Mouse (Mus musculus): ENCODE results near the gene Gpt2. TPM values are rescaled to one million over a fixed set of nuclear protein-coding genes. Genes with fewer than 3 reads are reported as not detected.

Gpt2 gene
- polyA plus RNA-seq, 1 experiment from 2014 or later: 18.1 TPM

GRCm38 (mm10) chr8:85488631-85489030 is 3.7 kb upstream of the Gpt2 start:
- H3K4me2 ChIP-seq: no peak overlapping the region
- H3K9ac ChIP-seq: no peak overlapping the region
- H3K4me3 ChIP-seq: no peak overlapping the region
- no peaks in the 10 kb centered on the region for H3K36me3 ChIP-seq
- peaks cover 11% of the 10 kb centered on the region for H3K4me1 ChIP-seq
- ATAC-seq (ENCODE audit: borderline replicate concordance, extremely low read depth, low FRiP score, low TSS enrichment): no peak
- H3K27me3 ChIP-seq: no peaks in the 10 kb centered on the region
- H3K27ac ChIP-seq: no peak overlapping the region
- H3K9me3 ChIP-seq: no peaks in the 10 kb centered on the region

GRCm38 (mm10) chr8:85489546-85489945 is 2.8 kb upstream of the Gpt2 start:
- no peaks in the 10 kb centered on the region for H3K27me3 ChIP-seq
- H3K4me2 ChIP-seq: no peak overlapping the region
- 94% methylated on average over 8 of the region's 8 CpGs for WGBS
- no peak overlapping the region for H3K4me3 ChIP-seq
- H3K9me3 ChIP-seq: no peaks in the 10 kb centered on the region
- H3K36me3 ChIP-seq: no peaks in the 10 kb centered on the region
- no peak for ATAC-seq (ENCODE audit: borderline replicate concordance, extremely low read depth, low FRiP score, low TSS enrichment)
- no peak overlapping the region for H3K9ac ChIP-seq
- H3K4me1 ChIP-seq: peaks cover 14% of the 10 kb centered on the region
- H3K27ac ChIP-seq: no peak overlapping the region

GRCm38 (mm10) chr8:85492940-85493931 is 860 bp downstream of the Gpt2 start:
- WGBS: 5% methylated on average over 48 of the region's 49 CpGs
- H3K4me2 ChIP-seq: peak overlapping the region; percentile 99

DNA sequence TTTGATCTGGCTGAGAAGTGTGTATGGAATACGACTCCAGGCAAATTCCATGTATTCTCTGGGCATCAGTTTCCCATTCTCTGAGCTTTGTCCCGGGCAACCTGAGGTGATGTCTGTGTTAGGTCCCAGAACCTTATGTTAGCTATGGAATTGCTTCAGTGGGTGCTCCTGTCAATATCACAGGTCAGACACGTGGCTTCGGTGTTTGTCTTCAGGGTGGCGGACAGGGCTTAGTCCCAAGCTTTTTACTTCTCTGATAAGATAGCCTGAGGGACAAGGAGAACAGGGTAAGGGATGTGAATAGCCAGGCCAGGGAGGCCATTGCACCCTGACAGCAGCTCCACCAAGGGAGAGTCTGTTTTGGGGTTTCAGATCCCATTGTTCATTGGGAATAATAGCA is 3.7 kb downstream of the Gpt2 start:
- WGBS: 65% methylated on average over 5 of the region's 5 CpGs
- peaks cover 30% of the 10 kb centered on the region for H3K4me1 ChIP-seq
- H3K27ac ChIP-seq: no peak overlapping the region
- ATAC-seq (ENCODE audit: borderline replicate concordance, extremely low read depth, low FRiP score, low TSS enrichment): no peak
- H3K9me3 ChIP-seq: no peaks in the 10 kb centered on the region
- no peaks in the 10 kb centered on the region for H3K36me3 ChIP-seq
- no peak overlapping the region for H3K4me3 ChIP-seq
- H3K4me2 ChIP-seq: no peak overlapping the region
- no peak overlapping the region for H3K9ac ChIP-seq
- no peaks in the 10 kb centered on the region for H3K27me3 ChIP-seq

More at GRCm38 (mm10) chr8:85492940-85493931, 860 bp downstream of the Gpt2 start:
- ATAC-seq (ENCODE audit: borderline replicate concordance, extremely low read depth, low FRiP score, low TSS enrichment): peak; percentile 32
- no peaks in the 10 kb centered on the region for H3K36me3 ChIP-seq
- no peaks in the 10 kb centered on the region for H3K27me3 ChIP-seq
- H3K9ac ChIP-seq: peak overlapping the region; percentile 76
- H3K27ac ChIP-seq: peak overlapping the region; percentile 6; the same call in 1 of the 2 replicates
- H3K4me3 ChIP-seq: peak overlapping the region; percentile 62
- no peaks in the 10 kb centered on the region for H3K9me3 ChIP-seq
- peaks cover 17% of the 10 kb centered on the region for H3K4me1 ChIP-seq

DNA sequence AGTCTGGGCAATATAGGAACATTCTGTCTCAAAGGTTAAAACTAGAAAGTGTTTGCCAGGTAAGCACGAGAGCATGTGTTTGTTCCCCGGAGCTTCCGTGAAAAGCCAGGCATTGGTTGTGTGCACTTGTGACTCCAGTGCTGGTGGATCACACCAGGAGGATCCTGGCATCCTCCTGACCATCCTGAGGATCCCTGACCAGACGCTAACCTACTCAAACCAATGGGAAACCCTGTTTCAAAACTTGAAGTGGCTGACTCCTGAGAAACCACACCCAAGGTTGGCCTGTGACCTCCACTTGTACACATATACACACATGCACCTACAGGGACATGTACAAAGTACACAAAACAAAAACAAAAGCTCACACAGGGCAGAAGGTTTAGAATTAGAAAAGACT is 4.4 kb downstream of the Gpt2 start:
- Histone ChIP-seq H3K4me3 (no peak overlapping the region), H3K4me2 (no peak overlapping the region), H3K36me3 (no peaks in the 10 kb centered on the region), H3K9ac (no peak overlapping the region), H3K27me3 (no peaks in the 10 kb centered on the region), H3K4me1 (peaks cover 30% of the 10 kb centered on the region), H3K9me3 (no peaks in the 10 kb centered on the region), H3K27ac (no peak overlapping the region)
- 77% methylated on average over 4 of the region's 4 CpGs for WGBS
- no peak for ATAC-seq (ENCODE audit: borderline replicate concordance, extremely low read depth, low FRiP score, low TSS enrichment)

GRCm38 (mm10) chr8:85498577-85498976 is 6.2 kb downstream of the Gpt2 start:
- Histone ChIP-seq H3K36me3 (no peaks in the 10 kb centered on the region), H3K4me2 (no peak overlapping the region), H3K4me1 (peaks cover 19% of the 10 kb centered on the region), H3K9ac (no peak overlapping the region), H3K9me3 (no peaks in the 10 kb centered on the region), H3K27me3 (no peaks in the 10 kb centered on the region), H3K4me3 (no peak overlapping the region), H3K27ac (no peak overlapping the region)
- ATAC-seq (ENCODE audit: borderline replicate concordance, extremely low read depth, low FRiP score, low TSS enrichment): no peak
- 52% methylated on average over 2 of the region's 2 CpGs for WGBS

DNA sequence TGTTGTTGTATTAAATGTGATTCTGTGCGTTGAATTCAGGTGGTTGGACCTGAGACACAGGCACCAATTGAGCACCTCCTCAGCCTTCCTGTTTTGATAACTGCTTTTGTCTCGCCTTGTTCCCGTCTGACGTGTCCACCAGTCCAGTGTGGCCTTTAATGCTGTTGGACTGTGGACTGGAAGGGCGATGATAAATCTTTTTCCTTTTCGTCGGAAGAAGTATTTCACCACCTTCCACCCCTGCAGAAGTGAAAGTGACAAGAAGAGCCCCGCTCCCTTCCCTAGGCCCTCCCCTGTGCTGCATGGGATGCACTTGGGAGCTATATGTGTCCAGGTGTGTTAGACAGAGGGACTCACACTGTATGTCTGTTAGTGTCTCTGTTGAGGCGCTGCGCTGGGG is 8.1 kb downstream of the Gpt2 start:
- H3K4me3 ChIP-seq: no peak overlapping the region
- H3K27me3 ChIP-seq: no peaks in the 10 kb centered on the region
- ATAC-seq (ENCODE audit: borderline replicate concordance, extremely low read depth, low FRiP score, low TSS enrichment): no peak
- H3K36me3 ChIP-seq: no peaks in the 10 kb centered on the region
- 0 out of 2 replicates have a peak overlapping the region, but pooled peaks have one; percentile 8 for H3K27ac ChIP-seq
- H3K9ac ChIP-seq: no peak overlapping the region
- WGBS: 80% methylated on average over 10 of the region's 10 CpGs
- H3K4me2 ChIP-seq: no peak overlapping the region
- H3K9me3 ChIP-seq: no peaks in the 10 kb centered on the region
- H3K4me1 ChIP-seq: peaks cover 13% of the 10 kb centered on the region; the same call in 1 of the 2 replicates

DNA sequence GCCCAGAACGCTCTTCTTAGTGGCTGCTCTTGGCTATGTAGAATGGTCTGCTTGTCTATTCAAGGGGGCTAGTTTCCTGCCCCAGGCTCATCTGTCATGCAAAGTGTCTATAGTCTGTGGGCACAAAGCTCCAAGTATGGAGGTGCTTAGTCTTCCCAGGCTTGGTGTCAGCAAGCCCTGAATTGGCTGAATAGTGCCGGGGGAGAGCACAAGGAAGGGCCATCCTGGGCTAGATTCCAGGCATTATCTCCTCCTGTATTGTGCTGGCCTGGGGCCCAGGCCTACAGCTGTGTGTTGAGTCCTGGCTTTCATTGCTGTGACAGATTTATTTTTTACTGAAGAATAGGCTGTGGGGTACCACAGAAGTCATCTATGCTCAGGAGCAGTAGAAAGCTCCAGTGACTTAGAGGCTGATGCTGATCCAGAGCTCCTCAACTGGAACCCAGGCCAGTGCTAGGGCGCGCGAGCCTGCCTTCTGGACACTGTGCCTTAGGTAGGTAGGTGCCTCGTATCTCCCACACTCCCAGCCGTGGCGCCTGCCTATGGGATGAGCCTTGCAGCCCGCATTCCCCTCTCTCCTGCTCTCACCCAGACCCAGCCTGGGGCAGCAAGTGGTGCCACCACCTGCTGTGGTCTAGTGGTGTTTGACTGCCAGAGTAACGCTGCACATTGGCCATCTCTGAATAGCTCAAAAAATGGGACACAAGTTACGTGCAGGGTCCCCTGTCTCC is 8.7 kb downstream of the Gpt2 start:
- H3K36me3 ChIP-seq: no peaks in the 10 kb centered on the region
- WGBS: 74% methylated on average over 11 of the region's 11 CpGs
- H3K4me1 ChIP-seq: peaks cover 13% of the 10 kb centered on the region; the same call in 1 of the 2 replicates
- H3K27me3 ChIP-seq: no peaks in the 10 kb centered on the region
- no peaks in the 10 kb centered on the region for H3K9me3 ChIP-seq
- no peak overlapping the region for H3K4me3 ChIP-seq
- H3K4me2 ChIP-seq: no peak overlapping the region
- H3K9ac ChIP-seq: no peak overlapping the region
- 0 out of 2 replicates have a peak overlapping the region, but pooled peaks have one; percentile 8 for H3K27ac ChIP-seq
- peak; percentile 69; the same call in 1 of the 2 replicates for ATAC-seq (ENCODE audit: borderline replicate concordance, extremely low read depth, low FRiP score, low TSS enrichment)

GRCm38 (mm10) chr8:85502381-85502780 is 10.0 kb downstream of the Gpt2 start:
- Histone ChIP-seq H3K36me3 (no peaks in the 10 kb centered on the region), H3K27ac (no peak overlapping the region), H3K4me1 (peaks cover 13% of the 10 kb centered on the region; the same call in 1 of the 2 replicates), H3K9me3 (no peaks in the 10 kb centered on the region), H3K9ac (no peak overlapping the region), H3K4me3 (no peak overlapping the region), H3K27me3 (no peaks in the 10 kb centered on the region), H3K4me2 (no peak overlapping the region)
- no peak for ATAC-seq (ENCODE audit: borderline replicate concordance, extremely low read depth, low FRiP score, low TSS enrichment)
- WGBS: 74% methylated on average over 2 of the region's 2 CpGs

DNA sequence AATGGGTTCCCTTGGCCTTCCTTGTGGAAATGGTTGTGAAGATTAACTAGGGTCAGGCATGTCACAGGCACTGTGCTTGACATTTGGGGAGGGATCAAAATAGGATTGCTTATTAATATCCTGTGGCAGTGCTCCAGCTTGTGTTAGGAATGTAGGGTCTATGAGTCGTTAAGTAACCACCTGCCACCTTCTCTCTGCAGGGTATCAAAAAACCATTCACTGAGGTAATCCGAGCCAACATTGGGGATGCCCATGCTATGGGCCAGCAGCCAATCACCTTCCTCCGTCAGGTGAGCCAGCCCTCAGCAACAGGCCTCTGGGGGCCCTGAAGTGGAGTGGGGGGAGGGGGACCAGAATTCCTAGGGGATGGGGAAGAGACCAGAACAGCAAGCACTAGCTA is 10.7 kb downstream of the Gpt2 start:
- H3K36me3 ChIP-seq: no peaks in the 10 kb centered on the region
- no peak overlapping the region for H3K4me3 ChIP-seq
- no peaks in the 10 kb centered on the region for H3K27me3 ChIP-seq
- H3K27ac ChIP-seq: no peak overlapping the region
- no peak overlapping the region for H3K4me2 ChIP-seq
- no peak overlapping the region for H3K9ac ChIP-seq
- no peak for ATAC-seq (ENCODE audit: borderline replicate concordance, extremely low read depth, low FRiP score, low TSS enrichment)
- WGBS: 54% methylated on average over 3 of the region's 3 CpGs
- H3K9me3 ChIP-seq: no peaks in the 10 kb centered on the region
- peaks cover 13% of the 10 kb centered on the region; the same call in 1 of the 2 replicates for H3K4me1 ChIP-seq

GRCm38 (mm10) chr8:85504704-85505103 is 12.3 kb downstream of the Gpt2 start:
- Histone ChIP-seq H3K27ac (no peak overlapping the region), H3K4me2 (no peak overlapping the region), H3K4me1 (peaks cover 4% of the 10 kb centered on the region; the same call in 1 of the 2 replicates), H3K36me3 (no peaks in the 10 kb centered on the region; the same call in 1 of the 2 replicates), H3K9ac (no peak overlapping the region), H3K4me3 (no peak overlapping the region), H3K9me3 (no peaks in the 10 kb centered on the region), H3K27me3 (no peaks in the 10 kb centered on the region)
- no peak for ATAC-seq (ENCODE audit: borderline replicate concordance, extremely low read depth, low FRiP score, low TSS enrichment)
- 86% methylated on average over 6 of the region's 6 CpGs for WGBS

- H3K9ac ChIP-seq: no peak overlapping the region
- ATAC-seq (ENCODE audit: borderline replicate concordance, extremely low read depth, low FRiP score, low TSS enrichment): no peak
- H3K27ac ChIP-seq: no peak overlapping the region
- no peaks in the 10 kb centered on the region for H3K4me1 ChIP-seq
- no peak overlapping the region for H3K4me2 ChIP-seq
- 82% methylated on average over 4 of the region's 4 CpGs for WGBS
- H3K9me3 ChIP-seq: no peaks in the 10 kb centered on the region
- no peak overlapping the region for H3K4me3 ChIP-seq
- no peaks in the 10 kb centered on the region for H3K27me3 ChIP-seq
- no peaks in the 10 kb centered on the region; the same call in 1 of the 2 replicates for H3K36me3 ChIP-seq
Measured at GRCm38 (mm10) chr8:85506620-85507019, 14.2 kb downstream of the Gpt2 start.
